Mouse (Mus musculus) liver, embryonic 14.5 days (tissue): ENCODE measurements around the gene Gm4131.

ENCODE experiments used
- CTCF ChIP-seq: IDR thresholded peaks from 2 replicates; pipeline ENCODE4 v1.5.1; 2016; ENCODE audit warnings: antibody characterized with exemption, low read depth, control low read depth
- EP300 ChIP-seq: IDR thresholded peaks from 2 replicates; pipeline ENCODE4 v1.6.1; 2016; ENCODE audit warnings: antibody characterized with exemption, low read depth

- TF ChIP-seq EP300 = no peak
- TF ChIP-seq CTCF = no peak
Measured at GRCm38 (mm10) chr14:62584637-62585036, 17.9 kb upstream of the Gm4131 start.
